Mouse (Mus musculus) G1E (cell line): ENCODE measurements around the gene Aimp1. TPM values are rescaled to one million over a fixed set of nuclear protein-coding genes. Genes with fewer than 3 reads are reported as not detected.

Experiments used
- ATAC-seq: 2 replicates; pipeline ENCODE4 v1.8.0; 2016; ENCODE audit warnings: mild to moderate bottlenecking; ENCODE audit not compliant: insufficient number of reproducible peaks, poor library complexity, low FRiP score, severe bottlenecking; ENCODE audit errors: extremely low read depth
- DNase-seq: peaks from one replicate; pipeline ENCODE4 v3.0.0; 2012; ENCODE audit warnings: low spot score
- H3K27me3 ChIP-seq: 2 replicates; pipeline ENCODE4 v1.6.1; 2012; ENCODE audit warnings: mild to moderate bottlenecking, low read length, inconsistent platforms; ENCODE audit not compliant: insufficient read depth
- H3K36me3 ChIP-seq: replicated peaks from 2 replicates; pipeline ENCODE3; 2012; ENCODE audit warnings: mild to moderate bottlenecking, inconsistent platforms
- H3K4me1 ChIP-seq: 2 replicates; pipeline ENCODE4 v1.6.1; 2012; ENCODE audit warnings: low read depth, low read length, inconsistent platforms, mixed read lengths; ENCODE audit not compliant: insufficient read depth
- H3K4me3 ChIP-seq: 2 replicates; pipeline ENCODE4 v1.5.1; 2012; ENCODE audit warnings: low read depth, mild to moderate bottlenecking, inconsistent platforms, low read length, moderate library complexity, mixed read lengths
- H3K9me3 ChIP-seq: replicated peaks from 2 replicates; pipeline ENCODE4 v1.6.1; 2012; ENCODE audit warnings: inconsistent platforms
- CTCF ChIP-seq: IDR thresholded peaks from 2 replicates; pipeline ENCODE4 v1.5.1; 2012; ENCODE audit warnings: low read depth, low read length, inconsistent platforms, mixed read lengths
- GATA1 ChIP-seq: IDR thresholded peaks from 2 replicates; pipeline ENCODE4 v1.6.1; 2012; ENCODE audit warnings: borderline replicate concordance, low read length, inconsistent platforms, mixed read lengths
- GATA2 ChIP-seq: IDR thresholded peaks from 2 replicates; pipeline ENCODE4 v1.6.1; 2012; ENCODE audit warnings: low read depth, low read length, inconsistent platforms, borderline replicate concordance
- POLR2AphosphoS5 ChIP-seq: IDR thresholded peaks from 2 replicates; pipeline ENCODE4 v1.6.1; 2012; ENCODE audit warnings: low read depth, low read length, inconsistent platforms; ENCODE audit not compliant: insufficient replicate concordance
- TAL1 ChIP-seq: conservative IDR thresholded peaks from 2 replicates; pipeline ENCODE4 v1.6.1; 2012; ENCODE audit warnings: low read depth, low read length, inconsistent platforms, mixed read lengths
- polyA plus RNA-seq: library from polyadenylated mRNA; stranded (reverse); fragments of >175 nt; gene quantifications from 2 replicates; pipeline ENCODE4 v1.2.3, GENCODE M21; 2012
- total RNA-seq, 2 experiments: library from RNA; stranded (forward) in 1 of 2; stranded (reverse) in 1 of 2; fragments of 200-1000 nt in 1 of 2; fragments of >200 nt in 1 of 2; fragmentation: Nextera tagmentation in 1 of 2; gene quantifications; 2 replicates each; pipeline ENCODE4 v1.2.3; 2014 to 2017

Aimp1 gene
- total and polyA plus RNA-seq, 3 experiments: 11.4 to 110 (median 89.3) TPM

GRCm38 (mm10) chr3:132683447-132684230 lies 531 bp downstream of the Aimp1 start, which contains the start of gene Tbck:
Tbck (plus strand) TSS chr3:132684144.
- H3K27me3 ChIP-seq: no peaks in the 10 kb centered on the region
- H3K4me1 ChIP-seq: peaks cover 18% of the 10 kb centered on the region
- H3K9me3 ChIP-seq: no peaks in the 10 kb centered on the region
- TF ChIP-seq GATA1 (no peak), GATA2 (no peak), CTCF (no peak), POLR2AphosphoS5 (no peak), TAL1 (no peak)
- H3K36me3 ChIP-seq: peaks cover 24% of the 10 kb centered on the region
- DNase-seq (peak; percentile 72), ATAC-seq (peak; percentile 90)
- peak within 1 kb of the TSS; percentile 94 for H3K4me3 ChIP-seq

GRCm38 (mm10) chr3:132677494-132677893 lies 6.7 kb downstream of the Aimp1 start:
- H3K4me1 ChIP-seq: peaks cover 9% of the 10 kb centered on the region
- peaks cover 49% of the 10 kb centered on the region for H3K36me3 ChIP-seq
- ATAC-seq (no peak), DNase-seq (no peak)
- H3K9me3 ChIP-seq: no peaks in the 10 kb centered on the region
- no peaks in the 10 kb centered on the region for H3K27me3 ChIP-seq
- H3K4me3 ChIP-seq: no peak overlapping the region
- TF ChIP-seq GATA2: no peak
- no peak for TF ChIP-seq POLR2AphosphoS5
- TF ChIP-seq TAL1: no peak
- no peak for TF ChIP-seq CTCF
- no peak for TF ChIP-seq GATA1

DNA sequence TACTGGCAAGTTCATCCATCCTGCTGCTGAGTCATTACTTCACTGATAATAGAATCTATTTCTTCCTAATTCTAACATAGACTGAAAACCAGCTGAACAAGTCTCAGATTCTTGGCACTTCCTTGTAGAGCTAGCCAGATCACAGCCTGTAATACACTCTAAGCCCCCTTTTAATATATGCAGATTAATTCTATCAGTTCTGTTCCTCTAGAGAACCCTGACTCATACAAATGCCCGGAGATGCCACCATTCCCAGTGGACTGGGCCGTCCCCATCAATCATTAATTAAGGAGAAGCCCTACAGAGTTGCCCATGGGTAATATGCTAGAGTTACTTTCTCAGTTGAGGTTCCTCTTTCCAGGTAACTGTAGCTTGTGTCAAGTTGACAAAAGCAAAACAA lies 28.2 kb downstream of the Aimp1 start:
- TF ChIP-seq TAL1 (no peak), GATA2 (no peak), CTCF (no peak), GATA1 (no peak), POLR2AphosphoS5 (no peak)
- no peak for DNase-seq

DNA sequence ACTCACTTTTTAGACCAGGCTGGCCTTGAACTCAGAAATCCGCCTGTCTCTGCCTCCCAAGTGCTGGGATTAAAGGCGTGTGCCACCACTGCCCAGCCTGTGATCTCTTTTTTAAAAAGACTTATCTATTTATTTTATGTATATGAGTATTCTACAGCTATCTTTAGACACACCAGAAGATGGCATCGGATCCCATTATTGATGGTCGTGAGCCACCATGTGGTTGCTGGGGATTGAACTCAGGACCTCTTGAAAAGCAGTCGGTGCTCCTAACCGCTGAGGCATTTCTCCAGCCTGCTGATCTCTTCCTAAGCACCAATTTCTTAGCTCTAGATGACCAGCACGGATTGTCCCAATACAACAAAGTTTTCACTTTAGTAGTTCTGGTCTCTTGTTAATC lies 30.2 kb downstream of the Aimp1 start:
- no peak for DNase-seq
- ATAC-seq: no peak
- peaks cover 6% of the 10 kb centered on the region for H3K36me3 ChIP-seq
- no peaks in the 10 kb centered on the region for H3K4me1 ChIP-seq
- H3K4me3 ChIP-seq: no peak overlapping the region
- H3K9me3 ChIP-seq: no peaks in the 10 kb centered on the region
- no peaks in the 10 kb centered on the region for H3K27me3 ChIP-seq
- TF ChIP-seq CTCF: no peak
- no peak for TF ChIP-seq POLR2AphosphoS5
- no peak for TF ChIP-seq TAL1
- no peak for TF ChIP-seq GATA1
- no peak for TF ChIP-seq GATA2

More for the DNA sequence above, 28.2 kb downstream of the Aimp1 start:
- peaks cover 25% of the 10 kb centered on the region for H3K36me3 ChIP-seq
- ATAC-seq: no peak
- no peaks in the 10 kb centered on the region for H3K4me1 ChIP-seq
- no peak overlapping the region for H3K4me3 ChIP-seq
- no peaks in the 10 kb centered on the region for H3K27me3 ChIP-seq
- H3K9me3 ChIP-seq: no peaks in the 10 kb centered on the region

GRCm38 (mm10) chr3:132651776-132652175 lies 32.4 kb downstream of the Aimp1 start:
- DNase-seq (no peak), ATAC-seq (no peak)
- no peak for TF ChIP-seq CTCF
- no peak for TF ChIP-seq POLR2AphosphoS5
- TF ChIP-seq GATA2: no peak
- no peak for TF ChIP-seq TAL1
- Histone ChIP-seq H3K36me3 (no peaks in the 10 kb centered on the region), H3K4me1 (no peaks in the 10 kb centered on the region), H3K9me3 (no peaks in the 10 kb centered on the region), H3K27me3 (no peaks in the 10 kb centered on the region), H3K4me3 (no peak overlapping the region)

DNA sequence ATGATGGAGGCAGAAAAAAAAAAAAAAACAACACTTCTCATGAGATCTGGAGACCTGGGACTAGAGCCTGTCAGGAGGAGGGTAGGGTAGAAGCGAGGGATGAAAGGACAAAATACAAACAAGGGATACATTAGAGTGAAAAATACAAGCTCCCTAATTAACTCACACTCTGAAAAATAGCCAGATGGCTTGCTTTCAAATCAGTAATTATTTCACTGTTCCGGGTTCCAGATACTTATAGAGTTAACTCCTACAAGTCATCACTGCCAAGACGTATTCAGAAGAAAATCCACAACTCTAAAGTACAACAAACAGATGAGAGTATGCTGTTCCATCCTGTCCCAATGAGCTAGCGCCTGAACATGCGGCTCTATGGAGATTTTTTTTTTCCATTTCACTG lies 34.0 kb downstream of the Aimp1 start:
- Histone ChIP-seq H3K36me3 (no peaks in the 10 kb centered on the region), H3K4me1 (no peaks in the 10 kb centered on the region), H3K9me3 (no peaks in the 10 kb centered on the region), H3K4me3 (no peak overlapping the region), H3K27me3 (no peaks in the 10 kb centered on the region)
- no peak for ATAC-seq
- TF ChIP-seq TAL1: no peak
- no peak for DNase-seq

DNA sequence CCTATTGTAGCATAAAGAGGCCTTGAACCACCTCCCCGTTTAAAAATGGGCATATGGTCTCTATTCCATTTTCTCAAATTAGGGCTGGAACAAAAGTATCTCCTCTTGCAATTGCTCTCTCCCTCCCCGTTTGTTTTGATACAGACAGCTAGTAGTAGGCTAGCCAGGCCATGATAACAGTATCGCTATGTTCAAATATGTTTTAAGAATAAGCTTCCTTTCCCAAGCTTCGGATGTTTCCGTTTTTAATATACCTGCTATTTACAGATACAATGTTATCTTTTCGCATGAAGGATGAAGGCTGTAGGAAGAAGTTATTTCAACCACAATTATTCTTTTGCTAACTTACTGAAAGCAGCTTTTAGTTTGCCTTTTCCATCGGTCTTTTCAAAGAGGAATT lies 34.8 kb downstream of the Aimp1 start:
- no peaks in the 10 kb centered on the region for H3K4me1 ChIP-seq
- ATAC-seq (no peak), DNase-seq (no peak)
- H3K36me3 ChIP-seq: no peaks in the 10 kb centered on the region
- no peaks in the 10 kb centered on the region for H3K9me3 ChIP-seq
- TF ChIP-seq TAL1 (no peak), CTCF (no peak)
- no peak overlapping the region for H3K4me3 ChIP-seq
- H3K27me3 ChIP-seq: no peaks in the 10 kb centered on the region
